In genomic region chr6:113442087-113442441, GRCm38 (mm10) we compare ENCODE assay signal across 8 mouse cellular contexts. TPM values are rescaled to one million over a fixed set of nuclear protein-coding genes. Genes with fewer than 3 reads are reported as not detected.
DNase-seq lines count a peak whose midpoint lies in the region; ATAC-seq and TF ChIP-seq lines count a peak whose summit lies in the region.

No protein-coding gene starts in this region.

- H3K4me3 ChIP-seq in bone marrow, adult 2 months (replicated peaks; ENCODE audit: control insufficient read depth, low read depth, low read length), result peak overlapping the region; percentile 95
- peak overlapping the region; percentile 75 for H3K4me3 ChIP-seq in hindbrain, embryonic 11.5 days (ENCODE audit: low read depth, low read length)
- H3K4me3 ChIP-seq in midbrain, embryonic 13.5 days (replicated peaks), result peak overlapping the region; percentile 84

- no peaks in the 10 kb centered on the region for H3K36me3 ChIP-seq in hindbrain, embryonic 11.5 days (ENCODE audit: control insufficient read depth, insufficient read depth, low read length)
- peaks cover 13% of the 10 kb centered on the region for H3K36me3 ChIP-seq in midbrain, embryonic 13.5 days

- WGBS in bone marrow, adult 2 months, result 35% methylated on average over 9 of the region's 9 CpGs
- 42% methylated on average over 9 of the region's 9 CpGs for WGBS in hindbrain, embryonic 11.5 days
- 44% methylated on average over 9 of the region's 9 CpGs for WGBS in midbrain, embryonic 13.5 days

- TF ChIP-seq CTCF in bone marrow, adult 2 months (IDR thresholded peaks at IDR 0.05; ENCODE audit: control insufficient read depth, insufficient read depth, low read length), result no peak

- peak overlapping the region; percentile 69 for H3K4me2 ChIP-seq in hindbrain, embryonic 11.5 days (replicated peaks; ENCODE audit: low read depth, low read length)
- H3K4me2 ChIP-seq in midbrain, embryonic 13.5 days (replicated peaks), result peak overlapping the region; percentile 82

- no peaks in the 10 kb centered on the region for H3K9me3 ChIP-seq in hindbrain, embryonic 11.5 days (ENCODE audit: control insufficient read depth, low read length)
- no peaks in the 10 kb centered on the region for H3K9me3 ChIP-seq in midbrain, embryonic 13.5 days

- peaks cover 1% of the 10 kb centered on the region; the same call in 1 of the 2 replicates for H3K4me1 ChIP-seq in bone marrow, adult 2 months (ENCODE audit: control insufficient read depth, insufficient read depth, low read length)
- no peaks in the 10 kb centered on the region for H3K4me1 ChIP-seq in hindbrain, embryonic 11.5 days (replicated peaks; ENCODE audit: control insufficient read depth, insufficient read depth, low read length)
- H3K4me1 ChIP-seq in midbrain, embryonic 13.5 days (replicated peaks), result peaks cover 16% of the 10 kb centered on the region

- H3K27ac ChIP-seq in bone marrow, adult 2 months (ENCODE audit: control insufficient read depth, insufficient read depth, low read depth, low read length, poor library complexity), result no peak overlapping the region
- no peak overlapping the region for H3K27ac ChIP-seq in hindbrain, embryonic 11.5 days (ENCODE audit: low read depth, low read length)
- H3K27ac ChIP-seq in midbrain, embryonic 13.5 days, result peak overlapping the region; percentile 75

- TF ChIP-seq POLR2A in bone marrow, adult 2 months (IDR thresholded peaks at IDR 0.05; ENCODE audit: borderline replicate concordance, control insufficient read depth, low read depth, low read length), result no peak

- ATAC-seq in hindbrain, embryonic 11.5 days (ENCODE audit: low FRiP score), result 0 out of 2 replicates have a peak, but pooled peaks have one; percentile 6
- peak; percentile 59 for ATAC-seq in midbrain, embryonic 13.5 days

- peak overlapping the region; percentile 91 for H3K9ac ChIP-seq in hindbrain, embryonic 11.5 days (ENCODE audit: low read depth, low read length)
- H3K9ac ChIP-seq in midbrain, embryonic 13.5 days (replicated peaks), result peak overlapping the region; percentile 96

- peak; percentile 18 for DNase-seq in kidney, adult 9 months
- no peak for DNase-seq in kidney, postnatal 25 days
- no peak for DNase-seq in hindbrain, embryonic 11.5 days (ENCODE audit: low spot score)
- DNase-seq in urinary bladder, postnatal 36 days (ENCODE audit: low spot score in 2 of 2), result no peak
- no peak for DNase-seq in urinary bladder, postnatal 10 days (ENCODE audit: low spot score)
- DNase-seq in right cerebral cortex, adult 2 months (ENCODE audit: low spot score in 2 of 2), result no peak

- no peaks in the 10 kb centered on the region for H3K27me3 ChIP-seq in hindbrain, embryonic 11.5 days (ENCODE audit: control insufficient read depth, insufficient read depth, low read length)
- no peaks in the 10 kb centered on the region for H3K27me3 ChIP-seq in midbrain, embryonic 13.5 days

RNA-seq across cellular contexts. Expression of gene Jagn1, which starts 0.3 kb away (rescaled TPM):
- polyA plus RNA-seq in bone marrow, adult 2 months (2011; ENCODE audit: insufficient read depth, insufficient read length, low replicate concordance, missing spikeins), result 5.0 and 14.4 TPM in 2 replicates
- 75.1 and 79.7 TPM in 2 replicates for polyA plus RNA-seq in hindbrain, embryonic 11.5 days (2014; fragmentation: Nextera tagmentation; extraction: Ambion mirVana)
- polyA plus RNA-seq in midbrain, embryonic 13.5 days (2015; fragmentation: Nextera tagmentation; extraction: Ambion mirVana), result 84.3 and 87.6 TPM in 2 replicates

RNA-seq across cellular contexts. Expression of gene Cidec, which starts 6.5 kb away (rescaled TPM):
- polyA plus RNA-seq in bone marrow, adult 2 months (2011; ENCODE audit: insufficient read depth, insufficient read length, low replicate concordance, missing spikeins), result 3.2 TPM in 1 of 2 replicates, not detected in the other
- not detected in 2 replicates for polyA plus RNA-seq in hindbrain, embryonic 11.5 days (2014; fragmentation: Nextera tagmentation; extraction: Ambion mirVana)
- 0.12 TPM in 1 of 2 replicates, not detected in the other for polyA plus RNA-seq in midbrain, embryonic 13.5 days (2015; fragmentation: Nextera tagmentation; extraction: Ambion mirVana)

RNA-seq across cellular contexts. Expression of gene Il17re, which starts 16.2 kb away (rescaled TPM):
- polyA plus RNA-seq in bone marrow, adult 2 months (2011; ENCODE audit: insufficient read depth, insufficient read length, low replicate concordance, missing spikeins), result 4.7 and 10.0 TPM in 2 replicates
- 0.77 and 0.88 TPM in 2 replicates for polyA plus RNA-seq in hindbrain, embryonic 11.5 days (2014; fragmentation: Nextera tagmentation; extraction: Ambion mirVana)
- 0.13 TPM in 1 of 2 replicates, not detected in the other for polyA plus RNA-seq in midbrain, embryonic 13.5 days (2015; fragmentation: Nextera tagmentation; extraction: Ambion mirVana)

RNA-seq across cellular contexts. Expression of gene Rpusd3, which starts 22.9 kb away (rescaled TPM):
- polyA plus RNA-seq in bone marrow, adult 2 months (2011; ENCODE audit: insufficient read depth, insufficient read length, low replicate concordance, missing spikeins), result 8.6 and 8.7 TPM in 2 replicates
- 23.0 and 26.3 TPM in 2 replicates for polyA plus RNA-seq in hindbrain, embryonic 11.5 days (2014; fragmentation: Nextera tagmentation; extraction: Ambion mirVana)
- 20.8 and 23.0 TPM in 2 replicates for polyA plus RNA-seq in midbrain, embryonic 13.5 days (2015; fragmentation: Nextera tagmentation; extraction: Ambion mirVana)

RNA-seq across cellular contexts. Expression of gene Il17rc, which starts 29.2 kb away (rescaled TPM):
- not detected in 2 replicates for polyA plus RNA-seq in bone marrow, adult 2 months (2011; ENCODE audit: insufficient read depth, insufficient read length, low replicate concordance, missing spikeins)
- polyA plus RNA-seq in hindbrain, embryonic 11.5 days (2014; fragmentation: Nextera tagmentation; extraction: Ambion mirVana), result 2.7 and 3.2 TPM in 2 replicates
- 0.96 and 1.4 TPM in 2 replicates for polyA plus RNA-seq in midbrain, embryonic 13.5 days (2015; fragmentation: Nextera tagmentation; extraction: Ambion mirVana)
